Mouse (Mus musculus): ENCODE data around the gene Klk4. TPM values are rescaled to one million over a fixed set of nuclear protein-coding genes. Genes with fewer than 3 reads are reported as not detected.

The Klk4 gene
- total RNA-seq (2021): not detected
- long read RNA-seq, experiment 1: 0 reads
- long read RNA-seq, experiment 2: 0 reads

DNA sequence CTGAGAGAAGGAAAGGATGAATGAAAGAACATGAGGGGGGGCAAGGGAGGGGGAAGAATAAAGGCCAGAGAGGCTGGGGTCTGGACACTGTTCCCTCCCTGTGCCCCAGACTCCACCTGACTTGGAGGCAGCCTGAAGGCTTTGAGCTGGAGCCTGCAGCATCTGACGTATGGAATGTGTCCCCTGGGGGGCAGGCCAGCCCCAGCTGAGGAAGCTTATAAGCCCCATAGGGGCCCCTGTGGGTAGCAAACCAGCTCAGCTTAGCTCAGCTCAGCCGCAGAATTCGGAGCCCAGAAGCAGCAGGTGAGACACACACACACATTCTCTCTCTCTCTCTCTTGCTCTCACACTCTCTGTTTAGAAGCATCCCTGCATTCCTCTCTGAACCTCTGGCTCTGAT is at the start of gene Klk4:
Gene Klk4 (plus strand): TSS at position 249 of the 400 bp plus-strand sequence.
- no peak for DNase-seq (ENCODE audit: low spot score in 2 of 2)

DNA sequence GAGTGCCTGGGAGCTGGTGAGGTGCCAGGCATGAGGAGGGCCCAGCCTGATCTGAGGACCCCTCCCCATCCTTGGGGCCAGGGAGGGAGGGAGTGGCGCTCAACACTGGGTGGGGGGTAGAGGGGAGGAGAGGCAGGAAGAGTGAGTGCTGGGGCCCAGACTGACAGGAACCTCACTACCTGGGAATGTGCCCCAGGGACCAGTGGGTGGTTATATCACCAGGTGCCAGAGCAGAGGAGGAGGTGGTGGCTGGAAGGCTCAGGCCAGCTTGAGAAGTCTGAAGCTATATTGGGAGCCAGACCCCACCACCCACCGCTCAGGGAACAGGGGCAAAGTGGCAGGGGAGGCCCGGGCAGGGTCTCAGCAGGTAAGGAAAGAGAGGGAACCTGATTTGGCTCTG is 39.3 kb upstream of the Klk4 start, which contains the start of gene Klk5:
Gene Klk5 (plus strand): TSS at position 271 of the 400 bp plus-strand sequence.
- DNase-seq (ENCODE audit: low spot score in 2 of 2): no peak

DNA sequence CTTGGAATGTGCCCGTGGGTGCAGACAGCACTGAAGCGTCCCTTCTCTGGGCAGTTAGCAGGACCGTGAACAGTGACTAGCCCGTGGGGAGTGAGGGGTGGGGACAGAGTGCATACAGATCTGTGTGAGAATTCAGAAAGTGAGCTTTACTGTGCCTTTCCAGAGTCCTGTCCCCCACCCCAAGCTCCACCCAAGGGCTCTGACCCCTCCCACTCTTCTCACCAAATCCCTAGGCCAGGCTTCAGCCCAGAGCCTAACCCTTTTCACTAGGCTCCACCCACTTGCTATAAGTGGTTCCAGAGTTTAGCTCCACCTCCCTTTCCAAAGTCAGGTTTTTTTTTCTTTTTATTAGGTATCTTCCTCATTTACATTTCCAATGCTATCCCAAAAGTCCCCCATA is 37.2 kb upstream of the Klk4 start:
- DNase-seq (ENCODE audit: low spot score in 2 of 2): no peak

DNA sequence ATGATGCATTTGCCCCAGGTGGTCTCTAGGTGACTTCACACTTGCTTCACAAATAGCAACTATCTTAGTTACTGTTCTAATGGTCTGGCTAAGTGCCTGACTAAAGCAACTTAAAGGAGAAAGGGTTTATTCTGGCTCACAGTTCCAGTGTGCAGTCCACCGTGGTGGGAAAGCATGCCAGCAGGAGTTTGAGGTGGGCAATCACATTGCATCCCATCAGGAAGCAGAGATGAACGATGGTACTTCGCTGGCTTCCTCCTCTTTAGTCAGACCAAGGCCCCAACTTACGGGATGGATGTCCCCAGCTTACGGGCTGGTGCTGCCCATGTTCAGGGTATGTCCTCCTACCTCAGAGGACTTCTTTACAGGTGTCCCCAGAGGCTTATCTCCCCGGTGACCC is 29.3 kb upstream of the Klk4 start:
- no peak for DNase-seq (ENCODE audit: low spot score in 2 of 2)

DNA sequence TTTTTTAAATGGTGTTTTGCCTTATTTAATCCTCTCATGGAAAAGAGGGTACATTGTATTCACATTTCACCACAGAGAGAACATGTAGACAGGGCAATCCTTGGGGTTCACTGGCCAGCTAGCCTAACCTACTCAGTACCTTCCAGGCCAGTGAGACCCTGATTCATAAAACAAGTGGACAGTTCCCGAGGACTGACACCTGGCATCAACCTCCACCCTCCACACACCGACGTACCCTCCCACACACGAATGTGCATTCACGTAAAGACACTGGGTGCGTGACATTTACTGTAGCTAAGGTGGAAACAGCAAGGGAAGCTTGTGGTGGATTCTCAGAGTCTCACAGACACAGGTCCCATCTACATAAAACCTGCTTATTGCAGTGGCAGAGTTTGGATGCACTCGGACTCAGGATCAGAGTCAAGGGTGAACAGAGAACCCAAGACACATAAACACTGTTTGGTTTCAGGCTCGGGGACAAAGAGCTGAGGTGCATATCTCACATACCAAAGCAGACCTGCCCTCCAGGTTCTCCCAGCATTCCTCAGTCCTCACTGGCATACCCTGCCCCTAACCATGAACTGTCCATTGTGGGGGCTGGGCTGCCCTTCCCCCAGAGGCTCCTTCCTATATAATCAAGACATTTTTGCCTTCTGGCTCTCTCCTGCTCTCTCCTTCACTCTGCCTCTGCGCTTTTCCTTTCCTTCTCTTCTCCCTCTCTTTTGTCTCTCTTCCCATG is 26.1 kb upstream of the Klk4 start:
- no peak for DNase-seq (ENCODE audit: low spot score in 2 of 2)

DNA sequence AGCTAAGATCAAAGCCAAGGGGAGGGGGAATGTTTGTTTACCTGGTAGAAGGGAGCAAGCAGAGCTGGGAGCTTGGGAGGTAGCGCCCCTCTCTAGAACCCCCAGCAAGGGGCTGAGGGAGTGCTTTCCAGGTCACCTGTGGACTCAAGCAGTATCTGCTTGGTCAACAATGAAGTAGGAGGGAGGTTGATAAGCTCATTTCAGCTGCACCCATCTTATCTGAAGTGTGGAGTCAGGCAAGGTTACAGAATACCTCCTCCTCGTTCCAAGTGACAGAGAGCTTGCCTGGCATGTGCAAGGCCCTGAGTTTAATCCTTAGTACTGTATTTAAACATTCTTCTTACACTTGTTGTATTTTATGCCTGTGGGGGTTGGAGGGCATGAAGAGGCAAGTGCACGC is 25.3 kb upstream of the Klk4 start:
- no peak for DNase-seq (ENCODE audit: low spot score in 2 of 2)

DNA sequence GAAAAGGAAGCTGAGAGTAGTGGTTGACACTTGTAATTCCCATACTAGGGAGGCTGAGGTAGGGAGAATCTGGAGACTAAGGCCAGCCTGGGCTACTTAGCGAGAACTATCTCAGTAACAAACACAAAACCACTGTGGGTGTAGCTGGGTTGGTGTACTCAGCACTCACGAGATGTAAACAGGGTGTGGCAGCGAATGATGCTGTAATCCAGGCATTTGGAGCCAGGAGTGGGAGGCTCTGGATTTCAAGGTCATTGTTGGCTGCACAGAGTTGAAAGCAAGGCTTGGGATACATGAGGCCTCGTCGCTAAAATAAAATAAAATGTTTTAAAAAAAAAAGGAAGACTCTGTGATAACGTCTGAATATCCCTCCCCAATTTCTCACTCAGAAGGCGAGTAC is 24.7 kb upstream of the Klk4 start:
- no peak for DNase-seq (ENCODE audit: low spot score in 2 of 2)

DNA sequence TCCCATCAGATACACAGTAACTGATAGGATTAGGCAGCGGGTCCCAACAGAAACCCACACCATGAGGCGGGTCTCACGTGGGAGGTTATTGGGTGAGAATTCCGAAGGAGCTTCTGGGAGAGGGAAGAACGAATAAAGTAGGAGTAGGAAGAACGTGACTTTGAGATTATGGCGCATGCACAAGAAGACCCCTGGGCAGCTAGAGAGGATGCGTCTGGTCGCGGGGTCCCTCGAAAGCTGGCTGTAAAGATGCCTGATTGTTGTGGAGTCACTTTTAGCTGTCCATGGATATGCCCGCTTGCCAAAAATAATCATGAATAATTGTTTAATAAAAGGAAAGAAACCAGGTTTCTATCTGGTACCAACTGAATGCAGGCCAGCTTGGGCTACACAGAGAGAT is 23.5 kb upstream of the Klk4 start:
- DNase-seq (ENCODE audit: low spot score in 2 of 2): no peak

DNA sequence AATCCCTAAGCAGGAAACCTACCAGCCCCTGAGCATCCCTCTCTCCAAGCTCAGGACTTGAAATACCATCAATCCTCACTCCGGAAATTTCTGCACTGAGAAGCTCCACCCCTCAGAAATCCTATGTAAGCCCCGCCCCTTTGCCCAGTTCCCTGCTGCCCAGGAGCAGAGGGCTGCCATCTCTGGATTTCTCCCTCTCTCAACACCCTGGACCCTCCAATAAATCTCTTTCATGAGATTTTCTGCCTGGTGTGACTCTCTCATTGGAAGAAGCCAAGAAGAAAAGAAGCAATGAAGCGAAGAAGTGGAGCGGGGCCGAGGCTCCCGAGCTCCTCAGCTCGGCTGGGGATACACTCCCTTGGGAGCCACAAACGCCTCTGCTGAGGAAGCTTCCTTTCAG is 20.5 kb upstream of the Klk4 start:
- no peak for DNase-seq (ENCODE audit: low spot score in 2 of 2)

DNA sequence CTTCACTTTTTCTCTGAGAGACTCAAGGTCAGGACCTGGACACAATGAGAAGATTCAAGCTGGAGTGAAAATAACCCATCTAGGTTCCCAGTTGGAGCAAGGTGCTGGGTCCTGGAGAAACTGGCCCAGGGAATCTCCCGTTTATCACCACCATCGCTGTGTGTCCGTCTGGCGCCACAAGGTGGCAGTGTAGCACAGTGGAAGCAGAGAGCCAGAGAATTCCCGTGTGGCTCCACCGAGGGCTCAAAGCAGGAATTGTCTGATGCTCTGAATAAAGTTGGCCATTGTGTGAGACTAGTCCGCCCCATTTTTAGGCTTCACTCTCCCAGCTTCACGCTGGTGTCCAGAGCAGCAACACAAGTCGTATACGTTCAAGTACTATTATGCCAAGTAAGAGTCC is 7.7 kb upstream of the Klk4 start:
- DNase-seq (ENCODE audit: low spot score in 2 of 2): peak; percentile 31 to 45

DNA sequence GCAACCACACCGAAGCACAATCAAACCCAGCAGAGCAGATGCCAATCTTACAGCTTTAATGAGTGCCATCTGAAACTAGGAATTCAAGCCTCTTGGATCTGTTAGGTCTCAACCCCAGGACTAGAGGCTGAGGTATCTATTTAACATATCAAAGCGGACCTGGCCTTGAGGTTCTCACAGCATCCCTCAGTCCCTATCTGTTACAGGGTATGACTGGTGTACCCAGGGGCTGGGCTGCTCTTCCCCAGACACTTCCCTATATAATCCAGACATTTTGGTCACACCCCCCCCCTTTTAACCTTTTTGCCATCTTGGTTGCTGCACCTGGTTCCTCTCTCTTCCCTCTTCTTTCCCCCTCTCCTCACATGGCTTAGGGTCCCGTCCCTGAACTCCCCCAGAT is 7.3 kb upstream of the Klk4 start:
- no peak for DNase-seq (ENCODE audit: low spot score in 2 of 2)

DNA sequence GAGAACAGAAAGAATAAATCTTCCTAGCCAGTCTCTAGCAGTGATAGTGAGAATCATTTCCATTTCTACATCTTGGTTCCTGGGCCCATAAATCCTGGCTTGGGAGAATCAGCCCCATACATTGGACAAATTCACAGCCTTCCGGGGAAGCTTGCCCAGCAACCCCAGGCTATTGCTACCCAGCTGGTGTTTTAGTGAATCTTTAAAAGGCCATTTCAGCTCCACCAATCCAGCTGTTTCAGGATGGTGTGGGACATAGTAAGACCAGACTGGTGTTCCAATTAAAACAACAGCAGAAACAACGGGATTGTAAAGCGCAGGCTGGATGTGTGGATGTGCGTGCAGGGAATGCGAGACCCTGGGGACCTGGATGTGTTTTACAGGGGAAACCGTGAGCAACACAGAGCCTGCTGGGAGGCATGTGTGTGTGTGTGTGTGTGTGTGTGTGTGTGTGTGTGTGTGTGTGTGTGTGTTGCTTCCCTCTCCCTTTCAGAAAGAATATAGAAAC is 6.0 kb upstream of the Klk4 start:
- DNase-seq (ENCODE audit: low spot score in 2 of 2): no peak

DNA sequence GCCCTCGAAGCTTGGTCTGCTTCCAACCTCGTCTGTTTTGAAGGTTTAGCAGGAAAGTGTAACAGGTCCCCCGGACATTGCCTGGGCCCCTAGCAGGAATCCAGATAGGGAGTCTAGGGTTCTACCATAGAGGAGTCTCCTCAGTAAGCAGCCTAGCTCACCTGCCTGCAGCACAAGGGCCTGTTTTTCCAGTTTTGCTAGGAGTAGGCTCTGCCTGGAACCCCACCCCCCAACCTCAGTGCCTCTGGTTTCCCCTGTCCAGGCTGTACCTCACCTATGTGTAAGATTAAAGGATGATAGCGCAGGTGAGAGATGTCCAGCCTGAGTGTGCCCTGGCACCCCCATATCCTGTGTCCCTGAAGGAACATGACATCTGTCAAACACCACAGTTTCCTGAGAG is 4.5 kb upstream of the Klk4 start:
- DNase-seq (ENCODE audit: low spot score in 2 of 2): no peak

DNA sequence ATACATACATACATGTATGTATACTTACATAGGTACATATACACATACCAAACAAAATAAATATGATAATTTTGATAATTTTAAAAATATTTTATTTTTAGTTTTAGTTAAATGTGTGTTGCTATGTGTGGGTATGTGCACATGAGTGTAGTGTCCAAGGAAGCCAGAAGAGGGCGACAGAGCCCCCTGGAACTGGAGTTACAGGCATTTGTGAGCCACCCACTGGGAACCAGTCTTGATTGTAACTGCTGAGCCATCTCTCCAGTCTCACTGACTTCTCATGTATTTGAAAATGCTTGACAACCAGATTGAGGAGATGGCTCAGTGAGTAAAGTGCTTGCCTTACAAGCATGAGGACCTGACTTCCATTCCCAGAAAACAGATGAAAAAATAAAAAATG is 2.7 kb upstream of the Klk4 start:
- DNase-seq (ENCODE audit: low spot score in 2 of 2): no peak

DNA sequence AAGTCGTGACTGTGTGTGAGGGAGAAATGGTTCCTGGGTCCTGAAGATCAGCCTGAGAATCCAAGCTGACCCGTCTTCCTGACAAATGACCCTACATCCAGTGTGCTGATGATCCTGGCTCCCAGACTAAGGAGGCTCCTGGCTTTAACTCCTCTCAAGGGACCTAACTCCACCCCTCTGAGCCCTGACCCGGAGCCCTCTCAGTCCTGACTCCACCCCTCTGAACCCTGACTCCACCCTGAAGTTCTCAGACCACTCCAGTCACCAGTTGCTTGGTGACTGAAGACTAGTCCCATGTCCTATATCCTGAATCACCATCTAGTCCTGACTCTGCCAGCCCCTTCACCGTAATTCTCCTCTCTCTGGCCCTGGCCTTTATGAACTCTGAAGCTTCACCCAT is 1.4 kb downstream of the Klk4 start:
- no peak for DNase-seq (ENCODE audit: low spot score in 2 of 2)

DNA sequence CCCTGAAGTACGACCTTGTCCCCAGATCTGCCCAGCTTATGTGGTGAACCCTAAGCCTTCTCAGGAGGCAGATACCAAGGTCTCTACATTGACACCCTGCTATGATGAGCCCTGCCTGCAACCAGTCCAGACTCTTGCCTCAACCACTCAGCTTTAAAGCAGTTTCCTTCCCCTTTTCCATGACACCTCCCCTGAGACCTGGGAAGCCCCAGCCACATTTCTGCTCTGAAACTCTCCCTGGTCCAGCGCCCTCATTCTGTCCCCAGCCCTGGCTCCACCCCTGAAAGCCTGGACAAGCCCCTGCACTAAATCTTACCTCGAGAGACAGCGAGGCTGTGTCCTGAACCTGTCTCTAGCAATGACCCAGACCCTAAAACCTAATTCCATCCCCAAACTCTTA is 1.9 kb downstream of the Klk4 start:
- no peak for DNase-seq (ENCODE audit: low spot score in 2 of 2)

DNA sequence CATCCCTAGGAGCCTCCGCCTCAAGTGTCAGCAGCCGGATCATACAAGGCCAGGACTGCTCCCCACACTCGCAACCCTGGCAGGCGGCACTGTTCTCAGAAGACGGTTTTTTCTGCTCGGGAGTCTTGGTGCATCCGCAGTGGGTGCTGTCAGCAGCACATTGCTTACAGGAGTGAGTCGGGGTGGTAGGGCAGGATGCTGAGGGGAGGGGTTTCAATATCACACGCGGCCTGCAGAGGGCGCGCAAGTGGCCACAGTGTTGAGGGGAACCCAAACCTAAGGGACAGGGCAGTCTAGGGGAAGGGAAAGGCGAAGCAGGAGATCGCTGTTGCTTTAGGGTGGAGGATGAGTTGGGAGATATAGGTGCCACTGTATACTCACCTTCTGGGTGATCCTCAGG is 2.6 kb downstream of the Klk4 start:
- peak in 1 of 2 experiments; percentile 12 for DNase-seq (ENCODE audit: low spot score in 2 of 2)

DNA sequence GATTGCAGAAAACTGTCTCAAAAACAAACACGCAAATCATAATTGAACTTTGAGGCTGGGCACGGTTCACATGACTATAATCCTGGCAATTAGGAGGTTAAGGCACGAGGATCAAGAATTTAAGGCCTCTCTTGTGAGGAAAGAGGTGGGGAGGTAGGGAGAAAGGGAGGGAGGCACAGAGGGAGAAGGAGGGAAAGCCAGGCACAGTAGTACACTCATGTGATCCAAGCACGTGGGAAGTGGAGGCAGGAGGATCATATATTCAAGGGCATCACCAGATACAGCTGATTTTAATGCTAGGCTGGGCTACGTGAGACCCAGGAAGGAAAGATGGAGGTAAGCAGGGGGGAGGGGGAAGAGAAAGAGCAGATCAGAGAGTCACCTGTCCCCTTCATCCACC is 10.4 kb downstream of the Klk4 start:
- no peak for DNase-seq (ENCODE audit: low spot score in 2 of 2)

DNA sequence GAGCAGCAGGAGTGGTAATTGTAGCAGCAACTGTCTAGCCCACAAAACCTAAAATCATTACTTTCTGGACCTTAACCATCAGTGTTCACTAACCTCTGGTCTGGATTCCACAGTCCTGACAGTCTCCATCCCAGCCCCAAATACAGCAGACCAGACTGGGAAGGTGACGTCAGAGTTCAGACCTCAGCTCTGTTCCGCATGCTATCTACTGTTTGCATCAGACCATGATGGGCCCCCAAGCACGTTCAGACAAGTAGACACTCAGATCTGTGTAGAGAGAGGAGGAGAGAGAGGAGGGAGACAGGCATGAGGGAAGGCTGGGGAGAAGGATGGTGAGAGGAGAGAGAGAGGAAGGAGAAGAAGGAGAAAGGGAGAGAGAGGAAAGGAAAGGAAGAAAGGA is 10.8 kb downstream of the Klk4 start:
- no peak for DNase-seq (ENCODE audit: low spot score in 2 of 2)

DNA sequence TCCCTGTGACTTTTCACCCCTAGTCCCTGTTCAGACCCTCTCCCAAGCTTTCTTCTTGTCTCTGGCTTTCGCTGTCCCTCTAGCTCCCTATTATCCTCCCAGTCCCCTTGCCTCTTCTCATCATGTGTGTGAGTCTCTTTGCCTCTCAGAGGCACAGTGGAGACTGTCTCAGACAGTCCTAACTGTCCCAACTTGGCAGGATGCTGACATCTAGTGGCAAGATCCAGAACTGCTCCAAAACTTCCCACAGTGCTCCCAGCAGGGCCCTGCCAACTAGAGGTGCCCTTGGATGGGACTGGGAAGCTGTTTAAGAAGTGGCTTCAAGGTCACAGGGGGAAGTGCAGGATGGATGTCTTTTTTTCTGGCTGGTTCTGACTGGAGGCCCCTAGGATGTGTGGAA is 13.9 kb downstream of the Klk4 start:
- DNase-seq (ENCODE audit: low spot score in 2 of 2): peak; percentile 59 to 71

DNA sequence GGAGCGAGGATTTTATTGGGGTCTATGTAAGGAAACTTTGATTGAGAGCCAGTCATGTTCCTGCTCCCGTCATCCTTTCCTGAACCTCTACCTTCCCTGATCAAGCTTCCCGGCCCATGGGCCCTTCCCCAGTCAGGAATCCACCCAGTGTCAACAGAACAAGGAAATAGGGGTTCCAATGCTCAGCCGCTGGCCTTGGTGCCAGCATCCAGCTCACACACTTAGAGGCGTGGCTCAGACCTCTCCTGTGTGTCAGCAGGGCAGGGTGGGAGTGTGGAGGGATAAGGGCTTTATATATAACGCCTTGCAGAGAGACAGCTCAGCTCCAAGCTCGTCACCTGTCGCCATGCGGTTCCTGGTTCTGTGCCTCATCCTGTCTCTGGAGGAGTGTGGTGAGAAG is 33.9 kb downstream of the Klk4 start:
- no peak for DNase-seq (ENCODE audit: low spot score in 2 of 2)

DNA sequence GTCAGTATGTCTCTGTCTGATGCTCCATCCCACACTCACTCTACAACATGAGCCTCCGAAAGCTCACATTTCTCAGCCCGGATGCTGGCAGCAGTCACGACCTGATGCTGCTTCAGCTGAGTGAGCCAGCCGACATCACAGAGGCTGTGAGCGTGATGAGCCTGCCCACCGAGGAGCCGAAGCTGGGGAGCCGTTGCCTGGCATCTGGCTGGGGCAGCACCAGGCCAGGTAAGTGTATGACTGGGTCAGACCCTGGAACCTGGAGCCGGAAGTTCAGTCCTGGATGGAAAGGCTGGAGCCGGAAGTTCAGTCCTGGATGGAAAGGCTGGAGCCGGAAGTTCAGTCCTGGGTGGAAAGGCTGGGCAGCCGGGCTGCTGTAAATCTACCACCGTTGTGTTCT is 37.5 kb downstream of the Klk4 start:
- DNase-seq (ENCODE audit: low spot score in 2 of 2): no peak

DNA sequence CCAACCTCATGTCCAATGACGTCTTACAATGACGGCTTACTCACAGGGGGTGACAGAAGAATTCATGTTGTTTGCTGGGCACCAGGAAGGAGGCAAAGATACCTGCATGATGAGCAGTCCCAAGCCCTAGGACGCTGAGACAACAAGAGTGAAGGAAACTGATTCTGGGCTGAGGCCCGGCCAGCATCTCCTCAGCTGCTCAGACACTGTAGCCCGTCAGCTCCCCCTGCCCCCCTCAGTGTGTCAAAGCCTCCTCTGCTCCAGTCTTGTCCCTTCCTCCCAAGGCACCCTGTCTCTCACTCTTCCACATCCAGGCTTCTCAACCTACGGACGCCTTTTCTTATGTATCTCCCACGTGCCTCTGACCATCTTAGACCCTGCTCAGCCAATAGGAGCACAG is 37.9 kb downstream of the Klk4 start:
- no peak for DNase-seq (ENCODE audit: low spot score in 2 of 2)
